Mouse (Mus musculus) testis, adult 2 months (tissue): ENCODE data around the gene Kcnip2.

Experiments used
- CTCF ChIP-seq: fragments of 200-500 bp; IDR thresholded peaks from 2 replicates; pipeline ENCODE4 v1.5.1; 2012; ENCODE audit warnings: low read depth, mild to moderate bottlenecking, inconsistent platforms, low read length, moderate library complexity; ENCODE audit not compliant: control insufficient read depth, insufficient read depth, insufficient replicate concordance
- POLR2A ChIP-seq: fragments of 200-500 bp; IDR thresholded peaks from 2 replicates; pipeline ENCODE4 v1.6.1; 2012; ENCODE audit warnings: low read depth, mild to moderate bottlenecking, inconsistent platforms, low read length, moderate library complexity; ENCODE audit not compliant: control insufficient read depth

GRCm38 (mm10) chr19:45796879-45797278 is 19.0 kb downstream of the Kcnip2 start:
- TF ChIP-seq POLR2A (no peak), CTCF (no peak)
